Mouse (Mus musculus): ENCODE measurements around the gene Zfp428. TPM values are rescaled to one million over a fixed set of nuclear protein-coding genes. Genes with fewer than 3 reads are reported as not detected.
"Not testable (repeated sequence)": the region's sequence is repeated elsewhere in the genome, so short reads cannot be mapped to it uniquely, and the experiment has no call there.

The Zfp428 gene
- total RNA-seq, 2 experiments from 2014 or later: not detected

GRCm38 (mm10) chr7:24480121-24480941 is 26.5 kb upstream of the Zfp428 start:
- ATAC-seq (replicated peaks; ENCODE audit: low FRiP score, poor library complexity, severe bottlenecking): no peak

GRCm38 (mm10) chr7:24480986-24481473 is 25.8 kb upstream of the Zfp428 start:
- ATAC-seq (replicated peaks; ENCODE audit: low FRiP score, poor library complexity, severe bottlenecking): no peak

DNA sequence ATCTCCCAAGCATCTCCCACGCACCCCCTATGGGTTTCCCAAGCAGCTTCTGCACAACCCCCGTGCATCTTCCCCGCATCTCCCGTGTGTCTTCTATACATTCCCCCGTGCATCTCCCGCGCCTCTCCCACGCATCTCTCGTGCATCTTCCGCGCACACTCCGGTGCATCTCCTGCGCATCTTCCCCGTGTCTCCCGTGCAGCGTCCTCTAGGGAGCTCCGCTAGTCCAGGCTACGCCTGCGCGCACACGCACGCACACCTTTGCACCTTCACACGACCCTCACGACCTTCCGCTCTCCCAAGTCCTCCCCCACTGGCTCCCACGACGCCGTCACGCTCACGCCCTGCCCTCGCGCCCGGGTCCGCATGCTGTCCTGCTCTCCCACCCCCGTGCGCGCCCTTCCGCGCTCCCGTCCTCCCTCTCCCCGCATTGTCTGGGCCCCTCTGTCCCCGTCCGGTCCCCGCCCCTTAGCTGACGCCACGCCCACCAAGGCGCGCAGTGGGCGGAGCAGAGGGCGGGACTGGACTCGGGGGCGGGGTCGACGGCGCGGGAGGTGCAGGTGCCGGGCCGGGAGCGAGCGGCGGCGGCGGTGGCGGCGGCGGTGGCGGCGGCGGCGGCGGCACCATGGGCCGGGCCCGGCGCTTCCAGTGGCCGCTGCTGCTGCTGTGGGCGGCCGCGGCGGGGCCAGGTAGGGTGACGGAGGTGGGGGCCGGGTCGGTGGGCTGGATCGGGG is 25.2 kb upstream of the Zfp428 start, which contains the start of gene Cadm4:
Gene Cadm4 (plus strand): TSS at position 550 of the 734 bp plus-strand sequence.
- 0 out of 2 replicates have a peak, but pooled peaks have one; percentile 22 for ATAC-seq (replicated peaks; ENCODE audit: low FRiP score, poor library complexity, severe bottlenecking)

DNA sequence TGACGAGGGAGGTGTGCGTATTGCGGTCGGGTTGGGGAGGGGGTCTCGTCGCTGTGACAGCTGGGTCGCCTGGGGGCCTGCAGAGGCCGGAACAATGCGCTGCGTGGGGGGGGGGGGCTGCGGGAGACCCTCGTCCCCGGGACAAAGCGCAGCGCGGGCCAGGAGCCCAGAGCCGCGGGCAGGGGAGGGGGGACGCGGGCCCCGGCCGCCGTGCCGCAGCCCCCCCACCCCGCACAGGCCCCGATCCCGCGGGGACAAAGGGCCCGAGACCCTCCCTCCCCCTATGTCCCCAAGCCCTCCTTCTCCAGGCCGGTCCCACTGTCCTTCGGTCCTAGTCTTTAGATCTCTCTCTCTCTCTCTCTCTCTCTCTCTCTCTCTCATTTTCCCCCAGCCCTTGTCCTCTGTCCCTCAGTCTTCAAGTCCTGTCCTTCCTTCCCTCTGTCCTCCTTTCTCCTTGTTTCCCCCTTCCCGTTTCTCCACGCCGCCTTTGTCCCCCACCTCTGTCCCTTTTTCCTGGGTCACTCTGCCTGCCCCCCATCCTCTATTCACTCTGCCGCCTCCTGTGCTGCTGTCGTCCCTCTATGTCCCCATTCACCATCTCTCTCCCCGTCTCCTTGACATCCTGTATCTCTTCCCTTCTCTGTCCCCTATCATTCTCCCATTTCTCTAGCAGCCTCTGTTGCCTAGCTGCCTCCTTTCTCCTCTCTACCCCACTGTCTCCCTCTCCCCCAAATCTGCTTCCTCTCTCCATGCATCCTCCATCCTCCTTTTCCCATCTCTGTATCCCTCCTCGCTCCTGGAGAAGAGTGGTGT is 24.4 kb upstream of the Zfp428 start:
- ATAC-seq (replicated peaks; ENCODE audit: low FRiP score, poor library complexity, severe bottlenecking): no peak

GRCm38 (mm10) chr7:24483291-24483690 is 23.5 kb upstream of the Zfp428 start:
- ATAC-seq (replicated peaks; ENCODE audit: low FRiP score, poor library complexity, severe bottlenecking): not testable (repeated sequence)

GRCm38 (mm10) chr7:24485481-24485880 is 21.3 kb upstream of the Zfp428 start:
- no peak for ATAC-seq (replicated peaks; ENCODE audit: low FRiP score, poor library complexity, severe bottlenecking)

- ATAC-seq (replicated peaks; ENCODE audit: low FRiP score, poor library complexity, severe bottlenecking): no peak
Measured at GRCm38 (mm10) chr7:24486654-24487130, 20.1 kb upstream of the Zfp428 start.

DNA sequence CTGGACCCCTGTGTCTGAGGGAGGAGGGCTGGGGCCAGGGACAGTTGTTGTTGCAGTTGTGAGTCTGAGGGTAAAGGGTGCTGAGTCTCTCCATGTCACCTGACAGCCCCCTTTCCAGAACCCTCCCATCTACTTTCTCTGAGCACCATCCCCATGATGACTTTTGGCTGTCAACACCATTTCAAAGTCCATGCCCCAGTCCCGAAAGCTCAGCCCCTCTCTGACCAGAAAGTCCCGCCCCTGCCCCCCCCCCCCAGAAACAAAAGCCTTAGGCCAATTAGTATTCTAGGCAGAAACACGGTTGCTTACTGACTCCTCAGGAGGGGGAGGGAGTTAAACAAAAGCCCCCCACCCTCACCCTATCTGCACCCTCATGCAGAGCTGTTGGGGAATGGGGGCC is 19.4 kb upstream of the Zfp428 start:
- ATAC-seq (replicated peaks; ENCODE audit: low FRiP score, poor library complexity, severe bottlenecking): no peak

GRCm38 (mm10) chr7:24488303-24488702 is 18.5 kb upstream of the Zfp428 start:
- no peak for ATAC-seq (replicated peaks; ENCODE audit: low FRiP score, poor library complexity, severe bottlenecking)

GRCm38 (mm10) chr7:24499856-24500577 is 6.8 kb upstream of the Zfp428 start:
- ATAC-seq (replicated peaks; ENCODE audit: low FRiP score, poor library complexity, severe bottlenecking): no peak

DNA sequence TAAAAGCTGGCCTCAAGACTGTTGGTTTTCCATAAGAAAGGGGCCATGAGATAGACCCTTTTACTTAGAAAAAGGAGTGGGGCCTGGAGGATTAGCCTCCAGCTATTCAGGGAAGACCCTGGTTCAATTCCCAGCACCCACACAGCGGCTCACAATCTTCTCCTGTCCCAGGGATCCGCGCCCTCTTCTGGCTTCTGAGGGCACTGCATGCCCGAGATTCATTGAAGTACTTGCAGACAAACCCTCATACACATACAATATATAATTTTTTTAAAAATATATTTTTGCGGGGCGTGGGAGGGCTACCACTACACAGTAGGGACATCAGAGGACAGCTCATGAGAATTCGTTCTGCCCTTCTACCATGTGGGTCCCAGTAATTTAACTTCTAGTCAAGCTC is 5.9 kb upstream of the Zfp428 start:
- ATAC-seq (replicated peaks; ENCODE audit: low FRiP score, poor library complexity, severe bottlenecking): no peak

DNA sequence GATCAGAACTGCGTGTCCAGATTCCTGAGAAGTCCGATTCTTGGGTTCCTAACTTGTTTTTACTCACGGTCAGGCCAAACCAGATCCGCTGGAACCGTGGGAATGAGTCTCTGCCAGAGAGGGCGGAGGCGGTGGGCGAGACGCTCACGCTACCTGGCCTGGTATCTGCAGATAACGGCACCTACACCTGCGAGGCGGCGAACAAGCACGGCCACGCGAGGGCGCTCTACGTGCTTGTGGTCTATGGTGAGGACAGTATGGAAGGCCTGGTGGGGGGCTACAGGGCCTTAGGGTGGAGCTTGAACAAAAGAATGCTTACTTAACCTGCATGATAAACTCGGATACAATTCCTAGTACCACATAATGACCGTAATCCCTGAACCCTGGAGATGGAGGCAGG is 5.3 kb upstream of the Zfp428 start:
- no peak for ATAC-seq (replicated peaks; ENCODE audit: low FRiP score, poor library complexity, severe bottlenecking)

- ATAC-seq (replicated peaks; ENCODE audit: low FRiP score, poor library complexity, severe bottlenecking): no peak
Measured at GRCm38 (mm10) chr7:24504004-24504403, 2.8 kb upstream of the Zfp428 start.

GRCm38 (mm10) chr7:24504868-24505267 is 1.9 kb upstream of the Zfp428 start:
- ATAC-seq (replicated peaks; ENCODE audit: low FRiP score, poor library complexity, severe bottlenecking): no peak

GRCm38 (mm10) chr7:24505447-24506064 is 1.2 kb upstream of the Zfp428 start:
- no peak for ATAC-seq (replicated peaks; ENCODE audit: low FRiP score, poor library complexity, severe bottlenecking)

DNA sequence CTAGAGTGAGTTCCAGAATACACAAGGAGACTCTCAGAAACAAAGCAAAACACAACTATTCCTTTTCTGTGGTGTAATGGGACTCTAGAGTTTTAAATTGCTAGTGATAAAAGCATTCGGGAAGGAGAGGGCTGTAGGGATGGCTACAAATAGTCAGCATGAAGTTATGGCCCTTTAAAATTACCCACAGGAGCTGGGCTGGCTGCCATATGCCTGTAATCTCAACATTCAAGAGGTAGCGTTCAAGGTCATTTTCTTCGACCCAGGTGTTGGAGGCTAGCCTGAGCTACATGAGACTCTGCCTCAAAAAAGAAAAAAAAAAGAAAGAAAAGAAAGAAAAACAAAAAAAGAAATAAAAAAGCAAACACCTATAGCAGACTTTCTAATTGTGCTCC is 744 bp upstream of the Zfp428 start:
- ATAC-seq (replicated peaks; ENCODE audit: low FRiP score, poor library complexity, severe bottlenecking): no peak

DNA sequence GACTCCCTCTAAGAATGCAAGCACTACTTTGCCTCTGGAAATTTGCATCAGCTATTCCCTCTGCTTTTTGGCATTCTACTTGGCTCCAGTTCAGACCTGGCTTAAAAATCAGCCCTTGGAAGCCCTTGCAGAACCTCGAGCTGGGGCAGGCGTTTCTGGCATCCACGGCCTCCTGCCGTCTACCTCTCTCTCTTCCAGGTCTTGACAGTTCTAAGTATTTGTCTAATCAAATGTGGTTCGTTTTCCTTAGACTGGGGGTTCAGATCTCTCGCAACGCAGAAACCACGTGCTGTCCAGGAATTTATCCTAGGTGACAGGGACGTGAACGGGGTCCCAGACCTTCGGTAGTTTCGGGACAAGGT is 349 bp upstream of the Zfp428 start:
- no peak for ATAC-seq (replicated peaks; ENCODE audit: low FRiP score, poor library complexity, severe bottlenecking)

- 0 out of 2 replicates have a peak, but pooled peaks have one; percentile 18 for ATAC-seq (replicated peaks; ENCODE audit: low FRiP score, poor library complexity, severe bottlenecking)
Measured at GRCm38 (mm10) chr7:24507726-24508114, 914 bp downstream of the Zfp428 start.

DNA sequence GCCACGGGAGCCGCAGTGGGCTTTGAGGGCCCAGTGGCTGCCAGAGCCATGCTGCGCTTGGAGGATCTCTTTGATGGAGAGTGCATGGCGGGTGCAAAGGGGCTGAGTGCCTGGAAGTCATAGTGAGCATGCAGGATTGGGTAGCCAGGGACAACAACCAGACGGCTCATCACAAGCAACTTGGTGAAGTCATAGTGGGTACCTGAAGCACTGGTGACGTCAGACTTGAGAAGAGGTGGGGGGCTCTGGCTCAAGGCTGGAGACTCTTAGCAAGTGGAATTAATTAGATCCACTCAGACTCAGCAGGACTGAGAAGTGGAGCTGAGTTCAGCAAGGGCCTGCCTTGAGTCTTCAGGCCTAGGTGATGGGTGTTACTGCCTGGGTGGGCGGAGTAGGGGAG is 5.5 kb downstream of the Zfp428 start, which contains the start of gene AC161166.1:
Gene AC161166.1 (minus strand): TSS at position 101 of the 400 bp plus-strand sequence.
- ATAC-seq (replicated peaks; ENCODE audit: low FRiP score, poor library complexity, severe bottlenecking): no peak
